Mouse (Mus musculus): ENCODE results near the gene Ndel1.

DNA sequence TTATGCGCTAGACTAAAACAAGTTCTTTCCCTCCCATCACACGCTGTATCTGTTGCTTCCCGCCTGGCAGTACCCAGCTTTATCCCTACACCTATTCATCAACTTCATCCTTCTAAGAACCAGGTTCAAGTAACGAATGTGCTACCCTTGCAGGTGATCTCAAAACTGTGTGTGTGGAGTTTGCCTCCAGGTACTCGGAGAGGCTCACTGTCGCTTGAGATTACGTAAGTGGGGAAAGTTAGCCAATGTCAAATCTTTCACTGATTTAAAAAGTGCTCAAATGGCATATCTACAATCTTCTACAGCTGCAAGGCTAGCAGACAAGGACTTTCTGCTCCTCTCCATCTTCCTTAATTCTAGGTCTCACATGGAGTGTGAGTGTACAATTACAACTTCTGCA lies 20.8 kb downstream of the Ndel1 start:
- TF ChIP-seq CTCF (IDR thresholded peaks at IDR 0.05) (no peak), EP300 (IDR thresholded peaks at IDR 0.05; ENCODE audit: insufficient read depth, low read depth, low read length) (no peak)

Measured in heart, adult 2 months (tissue).